Mouse (Mus musculus): ENCODE data around the gene Vps72.

- TF ChIP-seq CTCF (conservative IDR thresholded peaks at IDR 0.05; ENCODE audit: insufficient read depth, insufficient read length, low read depth, low read length), result no peak
- no peak for TF ChIP-seq POLR2A (IDR thresholded peaks at IDR 0.05; ENCODE audit: low read depth, low read length)
Measured at GRCm38 (mm10) chr3:95140795-95141194, 30.0 kb downstream of the Vps72 start.

Measured in kidney, adult 2 months (tissue).